Mouse (Mus musculus): ENCODE results near the gene Olfr95.
"Not testable (repeated sequence)": the region's sequence is repeated elsewhere in the genome, so short reads cannot be mapped to it uniquely, and the experiment has no call there.

Olfr95 gene

DNA sequence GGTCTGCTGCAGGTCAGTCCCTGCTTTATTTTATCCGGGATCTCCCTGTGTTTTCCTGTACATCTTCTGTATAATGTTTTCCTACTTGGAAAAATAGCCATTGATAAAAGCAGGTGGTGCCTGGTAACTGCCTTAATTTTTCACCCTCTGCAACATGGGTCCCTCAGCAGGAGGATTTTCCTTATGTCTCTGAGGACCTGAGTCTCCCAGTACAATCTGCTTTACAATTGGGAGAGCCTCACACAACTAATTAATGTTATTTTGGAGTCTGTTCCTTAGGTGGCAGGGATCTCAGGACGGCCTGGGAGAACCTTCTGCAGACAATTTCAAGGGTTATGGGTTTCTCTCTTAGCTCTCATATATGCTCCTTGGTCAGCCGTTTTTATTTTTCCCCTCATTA, at the start of gene Olfr95:
Olfr95 (minus strand) TSS at position 101 of the 400 bp plus-strand sequence.
- DNase-seq (ENCODE audit: low spot score): no peak

- DNase-seq (ENCODE audit: low spot score): no peak
Measured at GRCm38 (mm10) chr17:37250544-37250943, 37.6 kb upstream of the Olfr95 start.

DNA sequence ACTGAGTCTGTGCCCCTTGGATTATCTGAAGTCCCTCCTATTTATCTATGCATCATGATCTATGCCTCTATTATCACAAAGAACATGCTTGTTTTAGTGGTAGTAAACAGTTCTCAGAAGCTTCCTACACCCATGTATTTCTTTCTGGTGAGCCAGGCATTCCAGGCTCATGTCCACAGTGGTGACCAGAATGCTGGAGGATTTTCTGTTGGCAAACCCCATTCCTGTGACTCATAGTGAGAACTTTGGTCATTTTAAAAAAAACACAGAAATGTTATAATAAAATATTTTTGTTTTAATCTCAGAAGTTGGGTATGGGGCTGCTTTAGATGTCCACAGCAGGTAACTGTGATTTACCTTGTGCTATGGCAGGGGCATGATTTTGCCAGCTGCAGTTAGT, 36.5 kb upstream of the Olfr95 start:
- DNase-seq (ENCODE audit: low spot score): no peak

DNA sequence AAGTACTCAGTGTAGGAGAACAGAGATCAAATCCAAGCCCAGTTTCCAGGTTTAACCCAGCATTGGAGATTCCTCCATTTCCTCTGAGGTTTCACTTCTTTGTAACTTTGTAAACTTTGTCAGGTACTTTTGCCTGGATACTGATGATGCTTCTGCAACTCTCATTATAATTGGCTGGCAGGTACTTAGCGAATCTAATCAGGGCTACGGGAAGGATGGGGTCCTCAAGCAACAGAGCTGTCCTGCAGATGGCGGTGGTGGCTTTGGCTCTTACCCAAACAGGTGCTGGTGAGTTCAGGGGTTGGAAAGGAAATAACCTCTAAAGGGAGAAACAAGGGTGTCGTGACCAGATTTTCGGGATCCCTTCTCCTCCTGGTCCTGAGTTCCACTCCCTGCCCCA, 33.8 kb upstream of the Olfr95 start:
- DNase-seq (ENCODE audit: low spot score): no peak

GRCm38 (mm10) chr17:37242198-37242597, 29.3 kb upstream of the Olfr95 start:
- DNase-seq (ENCODE audit: low spot score): no peak

GRCm38 (mm10) chr17:37237230-37237629, 24.3 kb upstream of the Olfr95 start, which contains the start of gene Olfr97:
Olfr97 (minus strand) TSS chr17:37237330.
- not testable (repeated sequence) for DNase-seq (ENCODE audit: low spot score)

DNA sequence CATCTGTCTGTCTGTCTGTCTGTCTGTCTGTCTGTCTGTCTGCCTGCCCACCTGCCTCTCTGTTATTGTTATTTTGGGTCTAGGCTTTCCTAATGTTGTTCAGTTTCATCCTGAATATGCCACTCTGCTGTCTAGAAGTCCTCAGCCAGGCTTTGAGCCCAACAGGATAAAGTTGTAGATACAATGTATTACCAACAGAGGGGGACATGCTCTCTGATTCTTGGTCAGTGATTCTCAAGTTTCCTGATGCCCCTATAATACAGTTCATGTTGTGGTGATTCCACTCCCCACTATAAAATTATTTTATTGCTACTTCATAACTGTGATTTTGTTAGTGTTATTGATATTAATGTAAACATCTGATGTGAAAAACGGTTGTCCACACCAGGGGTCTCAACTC, 9.0 kb upstream of the Olfr95 start:
- no peak for DNase-seq (ENCODE audit: low spot score)

- no peak for DNase-seq (ENCODE audit: low spot score)
Measured at GRCm38 (mm10) chr17:37219846-37220245, 6.9 kb upstream of the Olfr95 start, which contains the start of gene Olfr96. Olfr96 (plus strand) TSS chr17:37220146.

GRCm38 (mm10) chr17:37218486-37218885, 5.6 kb upstream of the Olfr95 start:
- DNase-seq (ENCODE audit: low spot score): no peak

GRCm38 (mm10) chr17:37210884-37211768, 1.8 kb downstream of the Olfr95 start:
- DNase-seq (ENCODE audit: low spot score): no peak

- no peak for DNase-seq (ENCODE audit: low spot score)
Measured at GRCm38 (mm10) chr17:37203917-37204236, 9.0 kb downstream of the Olfr95 start.

GRCm38 (mm10) chr17:37203206-37203916, 9.6 kb downstream of the Olfr95 start:
- DNase-seq (ENCODE audit: low spot score): peak; percentile 53

GRCm38 (mm10) chr17:37200894-37201293, 12.0 kb downstream of the Olfr95 start, which contains the start of gene Olfr94:
Olfr94 (minus strand) TSS chr17:37200994.
- no peak for DNase-seq (ENCODE audit: low spot score)

GRCm38 (mm10) chr17:37196845-37197724, 15.8 kb downstream of the Olfr95 start:
- peak; percentile 2 for DNase-seq (ENCODE audit: low spot score)

GRCm38 (mm10) chr17:37194782-37195181, 18.1 kb downstream of the Olfr95 start:
- no peak for DNase-seq (ENCODE audit: low spot score)

DNA sequence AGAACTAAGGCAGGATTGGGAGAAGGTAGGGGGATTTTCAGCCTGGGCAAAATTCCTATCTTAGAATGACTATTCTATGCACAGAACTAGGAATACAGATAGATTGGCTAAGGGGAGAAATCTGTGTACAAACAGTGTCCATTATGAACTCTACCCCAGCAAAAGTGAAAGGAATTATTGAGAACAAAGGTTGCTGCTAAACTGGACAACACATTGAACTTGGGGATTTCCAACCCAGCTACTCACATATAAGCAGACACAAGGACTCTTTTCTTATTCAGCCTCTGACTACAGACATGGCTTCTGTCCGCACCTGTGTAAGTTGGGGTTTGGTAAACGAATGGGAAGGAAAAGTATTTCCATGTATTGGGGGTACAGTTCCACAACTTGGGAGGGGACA, 19.3 kb downstream of the Olfr95 start, which contains the start of gene Ubd:
Ubd (plus strand) TSS at position 237 of the 400 bp plus-strand sequence.
- DNase-seq (ENCODE audit: low spot score): no peak

DNA sequence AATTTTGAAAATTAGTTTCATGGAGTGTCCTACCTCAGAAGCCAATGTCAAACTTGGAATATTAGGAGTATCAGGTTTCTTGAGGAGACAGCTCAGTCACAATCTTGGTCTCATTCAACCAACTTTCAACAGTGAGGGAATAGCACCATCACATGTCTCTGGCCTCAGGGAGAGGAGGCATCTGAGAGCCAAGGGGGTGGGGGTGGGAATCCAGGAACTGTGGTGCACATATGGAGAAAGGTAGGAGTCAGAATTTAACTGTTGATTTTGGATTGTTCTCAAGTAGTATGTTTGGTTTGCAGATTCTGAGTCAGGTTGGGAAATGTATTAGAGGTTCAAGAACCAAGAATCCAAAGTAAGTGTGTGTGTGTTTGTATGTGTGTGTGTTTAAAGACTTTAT, 19.9 kb downstream of the Olfr95 start:
- no peak for DNase-seq (ENCODE audit: low spot score)

- peak; percentile 6 for DNase-seq (ENCODE audit: low spot score)
Measured at GRCm38 (mm10) chr17:37190711-37191110, 22.2 kb downstream of the Olfr95 start.

- no peak for DNase-seq (ENCODE audit: low spot score)
Measured at GRCm38 (mm10) chr17:37185474-37185873, 27.4 kb downstream of the Olfr95 start.

GRCm38 (mm10) chr17:37161394-37161793, 51.5 kb downstream of the Olfr95 start, which contains the start of gene Olfr93:
Olfr93 (minus strand) TSS chr17:37161494.
- DNase-seq (ENCODE audit: low spot score): no peak

All from ovary, postnatal 10 days (tissue).